Comparison of ENCODE assay signal across 20 mouse cellular contexts in genomic region chr1:30852518-30852917, GRCm38 (mm10).
"Had no signal": no experiment of that assay in that cellular context is flagged by ENCODE, and none has a peak within 500 bp of the region (broad histone marks: within the 10 kb centered on the region; RNA-seq: fewer than 3 reads in every experiment).

No protein-coding gene starts in this region.

- H3K4me3 ChIP-seq: midbrain, embryonic 10.5 days; midbrain, embryonic 12.5 days; myocyte; neural tube, embryonic 13.5 days; neural tube, embryonic 15.5 days had no signal

- H3K36me3 ChIP-seq: midbrain, embryonic 12.5 days had no signal

- H3K27me3 ChIP-seq: megakaryocyte, embryonic 14.5 days; midbrain, embryonic 12.5 days; neural tube, embryonic 13.5 days; neural tube, embryonic 15.5 days had no signal

- ATAC-seq: midbrain, embryonic 16.5 days had no signal

- H3K9ac ChIP-seq: lung, embryonic 14.5 days; midbrain, embryonic 12.5 days; neural tube, embryonic 13.5 days; neural tube, embryonic 15.5 days had no signal

- H3K4me2 ChIP-seq: lung, embryonic 14.5 days; midbrain, embryonic 12.5 days; neural tube, embryonic 13.5 days; neural tube, embryonic 15.5 days had no signal

- H3K9me3 ChIP-seq: megakaryocyte, embryonic 14.5 days; midbrain, embryonic 10.5 days; midbrain, embryonic 12.5 days; neural tube, embryonic 13.5 days; neural tube, embryonic 15.5 days had no signal

- H3K4me1 ChIP-seq: midbrain, embryonic 10.5 days; midbrain, embryonic 12.5 days; neural tube, embryonic 13.5 days; neural tube, embryonic 15.5 days had no signal

- DNase-seq: lung, adult 18-20 months; lung, embryonic 14.5 days; lung, postnatal 10 days; lung, postnatal 4 days; midbrain, embryonic 14.5 days; retina, postnatal 1 day; right cerebral cortex, adult 18-20 months; right cerebral cortex, postnatal 25 days; right cerebral cortex, postnatal 4 days; spleen, adult 18-20 months; thymus, adult 18-20 months; thymus, postnatal 14 days; thymus, postnatal 36 days had no signal

- H3K27ac ChIP-seq: midbrain, embryonic 10.5 days; midbrain, embryonic 12.5 days; neural tube, embryonic 13.5 days; neural tube, embryonic 15.5 days had no signal
